Mouse (Mus musculus): ENCODE measurements around the gene Rad23a.

DNA sequence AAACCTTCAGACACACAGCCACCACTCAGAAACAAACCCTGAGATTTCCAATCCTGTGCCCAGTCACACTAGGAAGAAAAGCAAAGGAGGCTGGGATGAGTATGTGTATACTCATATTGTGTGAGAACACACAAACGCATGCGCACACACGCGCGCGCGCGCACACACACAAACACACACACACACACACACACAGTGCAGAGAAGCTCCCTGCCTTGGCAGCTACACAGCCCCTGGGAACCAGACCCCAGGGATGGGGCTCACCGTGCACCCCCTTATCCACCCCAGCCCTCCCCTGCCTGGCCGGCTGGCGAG, 26.3 kb downstream of the Rad23a start:
- TF ChIP-seq CHD2 (IDR thresholded peaks at IDR 0.05; ENCODE audit: low read depth, low read length) (no peak), ZNF384 (IDR thresholded peaks at IDR 0.05; ENCODE audit: low read depth, low read length) (no peak), HCFC1 (IDR thresholded peaks at IDR 0.05; ENCODE audit: borderline replicate concordance, insufficient read depth, low read length) (no peak), MAFK (IDR thresholded peaks at IDR 0.05; ENCODE audit: insufficient read depth, low read depth, low read length) (no peak)

Measured in ES-E14 (cell line).